Mouse (Mus musculus) yolk sac, embryonic 10.5 days (tissue): ENCODE measurements around the gene Slc25a10.

Experiments
- DNase-seq: peaks from one replicate; pipeline ENCODE4 v3.0.0-alpha.2; 2017; ENCODE audit warnings: low spot score

Slc25a10 gene

GRCm38 (mm10) chr11:120484265-120484981, 7.2 kb upstream of the Slc25a10 start, which contains the start of gene Mrpl12:
Mrpl12 (plus strand) TSS chr11:120484613.
- peak; percentile 92 for DNase-seq

GRCm38 (mm10) chr11:120485251-120485650, 6.4 kb upstream of the Slc25a10 start:
- no peak for DNase-seq

- no peak for DNase-seq
Measured at GRCm38 (mm10) chr11:120488516-120488915, 3.1 kb upstream of the Slc25a10 start.

- DNase-seq, result peak; percentile 92
Measured at GRCm38 (mm10) chr11:120489054-120489761, 2.4 kb upstream of the Slc25a10 start.

- DNase-seq, result no peak
Measured at GRCm38 (mm10) chr11:120490291-120491046, 1.2 kb upstream of the Slc25a10 start.

GRCm38 (mm10) chr11:120492024-120492877, 611 bp downstream of the Slc25a10 start:
- DNase-seq, result peak; percentile 73

- no peak for DNase-seq
Measured at GRCm38 (mm10) chr11:120492878-120493203, 1.2 kb downstream of the Slc25a10 start.

- DNase-seq, result peak; percentile 55
Measured at GRCm38 (mm10) chr11:120493351-120493750, 1.7 kb downstream of the Slc25a10 start.

GRCm38 (mm10) chr11:120493911-120494310, 2.3 kb downstream of the Slc25a10 start:
- DNase-seq, result no peak

GRCm38 (mm10) chr11:120497436-120497835, 5.8 kb downstream of the Slc25a10 start:
- no peak for DNase-seq

GRCm38 (mm10) chr11:120498226-120498625, 6.6 kb downstream of the Slc25a10 start:
- no peak for DNase-seq

GRCm38 (mm10) chr11:120498891-120499290, 7.3 kb downstream of the Slc25a10 start:
- DNase-seq, result no peak

GRCm38 (mm10) chr11:120499894-120500293, 8.3 kb downstream of the Slc25a10 start:
- peak; percentile 38 for DNase-seq

GRCm38 (mm10) chr11:120500357-120500756, 8.7 kb downstream of the Slc25a10 start:
- no peak for DNase-seq

- no peak for DNase-seq
Measured at GRCm38 (mm10) chr11:120501018-120501417, 9.4 kb downstream of the Slc25a10 start.

GRCm38 (mm10) chr11:120501701-120502100, 10.1 kb downstream of the Slc25a10 start:
- DNase-seq, result no peak

GRCm38 (mm10) chr11:120505661-120506060, 14.0 kb downstream of the Slc25a10 start:
- no peak for DNase-seq

- no peak for DNase-seq
Measured at GRCm38 (mm10) chr11:120506899-120507298, 15.3 kb downstream of the Slc25a10 start.

- DNase-seq, result peak; percentile 69
Measured at GRCm38 (mm10) chr11:120507611-120508289, 16.1 kb downstream of the Slc25a10 start.

GRCm38 (mm10) chr11:120508290-120508870, 16.7 kb downstream of the Slc25a10 start:
- DNase-seq, result no peak

- DNase-seq, result peak; percentile 82
Measured at GRCm38 (mm10) chr11:120509940-120510339, 18.3 kb downstream of the Slc25a10 start.
